Comparison of ENCODE assay signal across 7 mouse cellular contexts in genomic region chr10:41934633-41935475, GRCm38 (mm10).
DNase-seq lines count a peak whose midpoint lies in the region; ATAC-seq lines count a peak whose summit lies in the region.

No protein-coding gene starts in this region.

- no peak overlapping the region for H3K27ac ChIP-seq in brown adipose tissue, adult 24 weeks (replicated peaks; ENCODE audit: low read depth, low read length)
- 0 out of 2 replicates have a peak overlapping the region, but pooled peaks have one; percentile 27 for H3K27ac ChIP-seq in forebrain, embryonic 11.5 days (ENCODE audit: low read depth, low read length)
- H3K27ac ChIP-seq in heart, embryonic 13.5 days (replicated peaks): peak overlapping the region; percentile 97
- peak overlapping the region; percentile 54; the same call in 1 of the 2 replicates for H3K27ac ChIP-seq in neural tube, embryonic 11.5 days (ENCODE audit: low read depth, low read length)

- peak; percentile 80 for ATAC-seq in forebrain, embryonic 11.5 days (replicated peaks; ENCODE audit: low FRiP score)
- peak; percentile 70; the same call in 1 of the 2 replicates for ATAC-seq in heart, embryonic 13.5 days (ENCODE audit: extremely low read depth, insufficient number of reproducible peaks, low FRiP score, low TSS enrichment)
- peak; percentile 72 for ATAC-seq in neural tube, embryonic 11.5 days (ENCODE audit: insufficient read depth, low FRiP score, low TSS enrichment)

- H3K4me2 ChIP-seq in forebrain, embryonic 11.5 days (ENCODE audit: low read depth, low read length, severe bottlenecking): peak overlapping the region; percentile 42
- peak overlapping the region; percentile 66 for H3K4me2 ChIP-seq in heart, embryonic 13.5 days
- peak overlapping the region; percentile 13 for H3K4me2 ChIP-seq in neural tube, embryonic 11.5 days (ENCODE audit: low read depth)

- H3K27me3 ChIP-seq in forebrain, embryonic 11.5 days (ENCODE audit: control insufficient read depth, insufficient read depth, low read length): no peaks in the 10 kb centered on the region
- no peaks in the 10 kb centered on the region for H3K27me3 ChIP-seq in heart, embryonic 13.5 days (replicated peaks)
- no peaks in the 10 kb centered on the region for H3K27me3 ChIP-seq in neural tube, embryonic 11.5 days (ENCODE audit: control insufficient read depth, insufficient read depth, low read length)

- peak; percentile 76 for DNase-seq in forebrain, embryonic 11.5 days (ENCODE audit: low spot score)
- peak; percentile 90 for DNase-seq in kidney, postnatal 10 days
- DNase-seq in liver: peak; percentile 30
- peak; percentile 68 for DNase-seq in neural tube, embryonic 11.5 days (ENCODE audit: low spot score)
- DNase-seq in urinary bladder, adult 2 months (ENCODE audit: low spot score): peak; percentile 68

- H3K4me1 ChIP-seq in brown adipose tissue, adult 24 weeks (ENCODE audit: control insufficient read depth, insufficient read depth, insufficient read length, low read length): peaks cover 13% of the 10 kb centered on the region
- H3K4me1 ChIP-seq in forebrain, embryonic 11.5 days (replicated peaks; ENCODE audit: control insufficient read depth, insufficient read depth, low read length): peaks cover 7% of the 10 kb centered on the region; the same call in 1 of the 2 replicates
- H3K4me1 ChIP-seq in heart, embryonic 13.5 days: peaks cover 70% of the 10 kb centered on the region
- peaks cover 5% of the 10 kb centered on the region; the same call in 1 of the 2 replicates for H3K4me1 ChIP-seq in neural tube, embryonic 11.5 days (ENCODE audit: control insufficient read depth, insufficient read depth, low read length)

- no peaks in the 10 kb centered on the region for H3K36me3 ChIP-seq in forebrain, embryonic 11.5 days (ENCODE audit: control insufficient read depth, insufficient read depth, low read length)
- no peaks in the 10 kb centered on the region for H3K36me3 ChIP-seq in heart, embryonic 13.5 days
- no peaks in the 10 kb centered on the region for H3K36me3 ChIP-seq in neural tube, embryonic 11.5 days (ENCODE audit: control insufficient read depth, insufficient read depth, low read length)

- peak overlapping the region; percentile 39 for H3K9ac ChIP-seq in forebrain, embryonic 11.5 days (ENCODE audit: low read length)
- peak overlapping the region; percentile 71 for H3K9ac ChIP-seq in heart, embryonic 13.5 days
- H3K9ac ChIP-seq in neural tube, embryonic 11.5 days (ENCODE audit: low read length): no peak overlapping the region

- 18% methylated on average over 21 of the region's 21 CpGs for WGBS in forebrain, embryonic 11.5 days
- WGBS in heart, embryonic 13.5 days: 4% methylated on average over 21 of the region's 21 CpGs
- WGBS in neural tube, embryonic 11.5 days: 26% methylated on average over 21 of the region's 21 CpGs

- H3K9me3 ChIP-seq in forebrain, embryonic 11.5 days (ENCODE audit: control insufficient read depth, low read length): no peaks in the 10 kb centered on the region
- no peaks in the 10 kb centered on the region; the same call in 1 of the 2 replicates for H3K9me3 ChIP-seq in heart, embryonic 13.5 days
- no peaks in the 10 kb centered on the region for H3K9me3 ChIP-seq in neural tube, embryonic 11.5 days (ENCODE audit: control insufficient read depth, low read length)

- H3K4me3 ChIP-seq in brown adipose tissue, adult 24 weeks (ENCODE audit: insufficient read depth, low read depth, low read length): peak overlapping the region; percentile 13
- H3K4me3 ChIP-seq in forebrain, embryonic 11.5 days (ENCODE audit: low read depth, low read length): no peak overlapping the region
- H3K4me3 ChIP-seq in heart, embryonic 13.5 days: peak overlapping the region; percentile 35
- no peak overlapping the region for H3K4me3 ChIP-seq in neural tube, embryonic 11.5 days (ENCODE audit: low read depth, low read length)

Comparison
In these comparisons a context has a peak if more than half of its experiments do, and no peak if none do; other contexts are left out.
1. H3K4me3 ChIP-seq: peak in brown adipose tissue, adult 24 weeks (single experiment) and heart, embryonic 13.5 days (single experiment); none in forebrain, embryonic 11.5 days (single experiment) and neural tube, embryonic 11.5 days (single experiment).
2. DNase-seq: peak in every context shown above with its lines; median percentile 90 in kidney, postnatal 10 days; 76 in forebrain, embryonic 11.5 days; 68 in neural tube, embryonic 11.5 days; 68 in urinary bladder, adult 2 months; 30 in liver.
3. H3K4me2 ChIP-seq: peak in every context shown above with its lines; median percentile 66 in heart, embryonic 13.5 days; 42 in forebrain, embryonic 11.5 days; 13 in neural tube, embryonic 11.5 days.
4. Peak in every context shown above with its lines, with median percentiles within 50 percentile points of each other: ATAC-seq.